Mouse (Mus musculus) ES-Bruce4 (cell line): ENCODE measurements around the gene Socs3. TPM values are rescaled to one million over a fixed set of nuclear protein-coding genes. Genes with fewer than 3 reads are reported as not detected.

Experiments used
- H3K27ac ChIP-seq: 2 replicates; pipeline ENCODE4 v1.5.1; 2012; ENCODE audit warnings: low read length, inconsistent platforms; ENCODE audit not compliant: insufficient read depth
- H3K27me3 ChIP-seq: 2 replicates; pipeline ENCODE4 v1.6.1; 2012; ENCODE audit warnings: mild to moderate bottlenecking, low read length, inconsistent platforms; ENCODE audit not compliant: control insufficient read depth, poor library complexity, insufficient read depth, severe bottlenecking
- H3K36me3 ChIP-seq: 2 replicates; pipeline ENCODE4 v1.6.1; 2012; ENCODE audit warnings: inconsistent platforms, mild to moderate bottlenecking, low read length, moderate library complexity; ENCODE audit not compliant: control insufficient read depth, poor library complexity, insufficient read depth, severe bottlenecking
- H3K4me1 ChIP-seq: one replicate; pipeline ENCODE4 v1.8.1; 2011; ENCODE audit warnings: low read length; ENCODE audit not compliant: control insufficient read depth, insufficient read depth
- H3K4me3 ChIP-seq: 2 replicates; pipeline ENCODE4 v1.5.1; 2011; ENCODE audit warnings: low read depth, mild to moderate bottlenecking, low read length
- H3K9ac ChIP-seq: 2 replicates; pipeline ENCODE4 v1.6.1; 2012; ENCODE audit warnings: low read depth, mild to moderate bottlenecking, inconsistent platforms; ENCODE audit not compliant: poor library complexity, severe bottlenecking
- H3K9me3 ChIP-seq: replicated peaks from 2 replicates; pipeline ENCODE4 v1.6.1; 2012; ENCODE audit warnings: mild to moderate bottlenecking, low read length, inconsistent platforms; ENCODE audit not compliant: control insufficient read depth, poor library complexity, insufficient read depth, severe bottlenecking
- CTCF ChIP-seq: IDR thresholded peaks from one replicate; pipeline ENCODE4 v1.8.1; 2011; ENCODE audit warnings: low read depth, low read length
- EP300 ChIP-seq: IDR thresholded peaks from 2 replicates; pipeline ENCODE4 v1.6.1; 2011; ENCODE audit warnings: low read depth, low read length; ENCODE audit not compliant: insufficient read depth
- POLR2A ChIP-seq: IDR thresholded peaks from one replicate; pipeline ENCODE4 v1.8.1; 2011; ENCODE audit warnings: low read length; ENCODE audit not compliant: insufficient read depth
- polyA plus RNA-seq: library from polyadenylated mRNA; stranded (reverse); fragments of >200 nt; gene quantifications from 2 replicates; pipeline ENCODE4 v1.2.4, GENCODE M21; 2011; ENCODE audit warnings: low read depth; ENCODE audit not compliant: missing spikeins, insufficient read depth, insufficient read length

Gene Socs3
- polyA plus RNA-seq, 1 experiment: 61.5 TPM

- Histone ChIP-seq H3K27me3 (no peaks in the 10 kb centered on the region), H3K27ac (peak overlapping the region; percentile 87), H3K4me1 (peaks cover 24% of the 10 kb centered on the region), H3K36me3 (no peaks in the 10 kb centered on the region), H3K4me3 (peak overlapping the region; percentile 26), H3K9me3 (no peaks in the 10 kb centered on the region), H3K9ac (no peak overlapping the region)
- no peak for TF ChIP-seq CTCF
- TF ChIP-seq POLR2A: peak; percentile 56
- peak; percentile 97 for TF ChIP-seq EP300
Observed at GRCm38 (mm10) chr11:117934168-117934567, 35.7 kb downstream of the Socs3 start.

- 0 out of 2 replicates have a peak overlapping the region, but pooled peaks have one; percentile 39 for H3K9ac ChIP-seq
- 0 out of 2 replicates have a peak overlapping the region, but pooled peaks have one; percentile 11 for H3K4me3 ChIP-seq
- no peaks in the 10 kb centered on the region for H3K27me3 ChIP-seq
- H3K4me1 ChIP-seq: peaks cover 27% of the 10 kb centered on the region
- no peaks in the 10 kb centered on the region for H3K9me3 ChIP-seq
- no peak for TF ChIP-seq CTCF
- peak; percentile 89 for TF ChIP-seq EP300
- peak overlapping the region; percentile 58 for H3K27ac ChIP-seq
- H3K36me3 ChIP-seq: no peaks in the 10 kb centered on the region
Observed at GRCm38 (mm10) chr11:117932195-117932594, 37.7 kb downstream of the Socs3 start.

GRCm38 (mm10) chr11:117931576-117931975 is 38.3 kb downstream of the Socs3 start:
- H3K27me3 ChIP-seq: no peaks in the 10 kb centered on the region
- TF ChIP-seq POLR2A (no peak), EP300 (no peak), CTCF (no peak)
- no peaks in the 10 kb centered on the region for H3K9me3 ChIP-seq
- H3K4me3 ChIP-seq: no peak overlapping the region
- H3K4me1 ChIP-seq: peaks cover 27% of the 10 kb centered on the region
- H3K36me3 ChIP-seq: no peaks in the 10 kb centered on the region
- peak overlapping the region; percentile 58 for H3K27ac ChIP-seq
- no peak overlapping the region for H3K9ac ChIP-seq

- Histone ChIP-seq H3K36me3 (no peaks in the 10 kb centered on the region), H3K4me3 (peak overlapping the region; percentile 64), H3K27me3 (no peaks in the 10 kb centered on the region), H3K27ac (no peak overlapping the region), H3K9me3 (no peaks in the 10 kb centered on the region), H3K4me1 (peaks cover 21% of the 10 kb centered on the region), H3K9ac (peak overlapping the region; percentile 81)
- 0 out of 2 replicates have a peak, but pooled peaks have one; percentile 46 for TF ChIP-seq EP300
- no peak for TF ChIP-seq POLR2A
Observed at GRCm38 (mm10) chr11:117930781-117931338, 39.0 kb downstream of the Socs3 start.

- peaks cover 7% of the 10 kb centered on the region for H3K4me1 ChIP-seq
- no peaks in the 10 kb centered on the region for H3K9me3 ChIP-seq
- no peaks in the 10 kb centered on the region for H3K27me3 ChIP-seq
- H3K4me3 ChIP-seq: no peak overlapping the region
- no peak overlapping the region for H3K9ac ChIP-seq
- no peaks in the 10 kb centered on the region for H3K36me3 ChIP-seq
- H3K27ac ChIP-seq: no peak overlapping the region
- TF ChIP-seq CTCF (no peak), EP300 (no peak), POLR2A (no peak)
Observed at GRCm38 (mm10) chr11:117925541-117925940, 44.3 kb downstream of the Socs3 start.

- TF ChIP-seq POLR2A: no peak
- TF ChIP-seq CTCF: no peak
- no peak for TF ChIP-seq EP300
- Histone ChIP-seq H3K9me3 (no peaks in the 10 kb centered on the region), H3K27me3 (no peaks in the 10 kb centered on the region), H3K4me3 (no peak overlapping the region), H3K9ac (no peak overlapping the region), H3K27ac (no peak overlapping the region), H3K36me3 (no peaks in the 10 kb centered on the region), H3K4me1 (peaks cover 5% of the 10 kb centered on the region)
Observed at GRCm38 (mm10) chr11:117924466-117924865, 45.4 kb downstream of the Socs3 start.
